Mouse (Mus musculus): ENCODE measurements at regions not wholly inside any gene's neighbourhood (a gene's known extent, or its start where the extent isn't known, plus 50 kb on each side); places are given as distances from the start of the nearest gene placed in this dataset.

GRCm38 (mm10) chr11:38036582-38036981, 800.8 kb upstream of the Tenm2 start:
- DNase-seq (ENCODE audit: low read depth, low spot score), result no peak

GRCm38 (mm10) chr11:38034526-38035286, 798.9 kb upstream of the Tenm2 start:
- DNase-seq (ENCODE audit: low read depth, low spot score), result no peak

GRCm38 (mm10) chr11:38021704-38022103, 785.9 kb upstream of the Tenm2 start:
- DNase-seq (ENCODE audit: low read depth, low spot score), result no peak

- DNase-seq (ENCODE audit: low read depth, low spot score), result no peak
Measured at GRCm38 (mm10) chr11:37978131-37978530, 742.4 kb upstream of the Tenm2 start.

- DNase-seq (ENCODE audit: low read depth, low spot score), result peak; percentile 7
Measured at GRCm38 (mm10) chr11:37936439-37937134, 700.8 kb upstream of the Tenm2 start.

GRCm38 (mm10) chr11:37913161-37913560, 677.4 kb upstream of the Tenm2 start:
- DNase-seq (ENCODE audit: low read depth, low spot score), result no peak

- peak; percentile 20 for DNase-seq (ENCODE audit: low read depth, low spot score)
Measured at GRCm38 (mm10) chr11:37904991-37905390, 669.2 kb upstream of the Tenm2 start.

- DNase-seq (ENCODE audit: low read depth, low spot score), result no peak
Measured at GRCm38 (mm10) chr11:37897713-37898112, 661.9 kb upstream of the Tenm2 start.

- DNase-seq (ENCODE audit: low read depth, low spot score), result no peak
Measured at GRCm38 (mm10) chr11:37882717-37883116, 647.0 kb upstream of the Tenm2 start.

GRCm38 (mm10) chr11:37837301-37837700, 601.5 kb upstream of the Tenm2 start:
- DNase-seq (ENCODE audit: low read depth, low spot score), result no peak

GRCm38 (mm10) chr11:37830975-37831374, 595.2 kb upstream of the Tenm2 start:
- no peak for DNase-seq (ENCODE audit: low read depth, low spot score)

GRCm38 (mm10) chr11:37806761-37807160, 571.0 kb upstream of the Tenm2 start:
- no peak for DNase-seq (ENCODE audit: low read depth, low spot score)

GRCm38 (mm10) chr11:37798783-37799318, 563.1 kb upstream of the Tenm2 start:
- DNase-seq (ENCODE audit: low read depth, low spot score), result peak; percentile 15

- DNase-seq (ENCODE audit: low read depth, low spot score), result no peak
Measured at GRCm38 (mm10) chr11:37772481-37773089, 536.8 kb upstream of the Tenm2 start.

- no peak for DNase-seq (ENCODE audit: low read depth, low spot score)
Measured at GRCm38 (mm10) chr11:37770881-37771280, 535.1 kb upstream of the Tenm2 start.

- DNase-seq (ENCODE audit: low read depth, low spot score), result peak; percentile 32
Measured at GRCm38 (mm10) chr11:37768121-37768520, 532.4 kb upstream of the Tenm2 start.

- DNase-seq (ENCODE audit: low read depth, low spot score), result peak; percentile 59
Measured at GRCm38 (mm10) chr11:37735992-37736391, 500.2 kb upstream of the Tenm2 start.

- DNase-seq (ENCODE audit: low read depth, low spot score), result no peak
Measured at GRCm38 (mm10) chr11:37735501-37735900, 499.7 kb upstream of the Tenm2 start.

GRCm38 (mm10) chr11:37696981-37697380, 461.2 kb upstream of the Tenm2 start:
- no peak for DNase-seq (ENCODE audit: low read depth, low spot score)

GRCm38 (mm10) chr11:37678484-37679193, 442.9 kb upstream of the Tenm2 start:
- DNase-seq (ENCODE audit: low read depth, low spot score), result no peak

GRCm38 (mm10) chr11:37671320-37671719, 435.6 kb upstream of the Tenm2 start:
- DNase-seq (ENCODE audit: low read depth, low spot score), result peak; percentile 21

GRCm38 (mm10) chr11:37666925-37667324, 431.2 kb upstream of the Tenm2 start:
- no peak for DNase-seq (ENCODE audit: low read depth, low spot score)
